Mouse (Mus musculus) lung, postnatal 0 days (tissue): ENCODE measurements around the gene Dab2ip. TPM values are rescaled to one million over a fixed set of nuclear protein-coding genes. Genes with fewer than 3 reads are reported as not detected.
A peak's percentile ranks its signal among the peaks of the same experiment; 100 is the strongest.

Source experiments
- ATAC-seq: fragments of 200-750 bp; cut with Nextera tagmentation; 2 replicates; pipeline ENCODE4 v1.8.0; 2017; ENCODE audit warnings: moderate library complexity
- DNase-seq: peaks from one replicate; pipeline ENCODE4 v3.0.0-alpha.2; 2016; ENCODE audit warnings: low spot score
- H3K27ac ChIP-seq: fragments of 300-500 bp; sonication (generic); 2 replicates; pipeline ENCODE4 v1.5.1; 2014; ENCODE audit warnings: antibody characterized with exemption, mild to moderate bottlenecking, low read length, mixed read lengths
- H3K27me3 ChIP-seq: fragments of 300-500 bp; sonication (generic); replicated peaks from 2 replicates; pipeline ENCODE4 v1.6.1; 2014; ENCODE audit warnings: low read length, mixed read lengths; ENCODE audit not compliant: insufficient read depth
- H3K36me3 ChIP-seq: fragments of 300-500 bp; sonication (generic); 2 replicates; pipeline ENCODE4 v1.6.1; 2014; ENCODE audit warnings: low read length, mixed read lengths; ENCODE audit not compliant: insufficient read depth
- H3K4me1 ChIP-seq: fragments of 300-500 bp; sonication (generic); 2 replicates; pipeline ENCODE4 v1.6.1; 2014; ENCODE audit warnings: antibody characterized with exemption, low read depth, low read length, mixed read lengths; ENCODE audit not compliant: insufficient read depth
- H3K4me2 ChIP-seq: fragments of 300-500 bp; sonication (generic); replicated peaks from 2 replicates; pipeline ENCODE4 v1.6.1; 2014; ENCODE audit warnings: low read depth, mild to moderate bottlenecking, low read length, moderate library complexity, mixed read lengths
- H3K4me3 ChIP-seq: fragments of 300-500 bp; sonication (generic); 2 replicates; pipeline ENCODE4 v1.5.1; 2014; ENCODE audit warnings: low read depth, low read length
- H3K9ac ChIP-seq: fragments of 300-500 bp; sonication (generic); replicated peaks from 2 replicates; pipeline ENCODE4 v1.6.1; 2014; ENCODE audit warnings: low read depth, mild to moderate bottlenecking
- H3K9me3 ChIP-seq: fragments of 300-500 bp; sonication (generic); 2 replicates; pipeline ENCODE4 v1.6.1; 2016; ENCODE audit warnings: low read length, mixed read lengths
- CTCF ChIP-seq: IDR thresholded peaks from 2 replicates; pipeline ENCODE4 v1.5.1; 2016; ENCODE audit warnings: antibody characterized with exemption, mild to moderate bottlenecking
- EP300 ChIP-seq: IDR thresholded peaks from 2 replicates; pipeline ENCODE4 v1.6.1; 2016; ENCODE audit warnings: antibody characterized with exemption, mild to moderate bottlenecking, control low read depth
- WGBS: fragments of 180-500 bp; shearing (Covaris S2); extraction: QIAGEN DNeasy Blood & Tissue Kit; methylation state at CpG from one replicate; pipeline ENCODE4 v1.1.7; 2014; 5-methylcytosine and 5-hydroxymethylcytosine counted together
- polyA plus RNA-seq: library from polyadenylated mRNA; unstranded; fragments of >200 nt; fragmentation: Nextera tagmentation; extraction: Ambion mirVana; gene quantifications from 2 replicates; pipeline ENCODE4 v1.2.1, GENCODE M21; 2015

Dab2ip gene
- polyA plus RNA-seq, 1 experiment from 2014 or later, result 75.8 TPM

DNA sequence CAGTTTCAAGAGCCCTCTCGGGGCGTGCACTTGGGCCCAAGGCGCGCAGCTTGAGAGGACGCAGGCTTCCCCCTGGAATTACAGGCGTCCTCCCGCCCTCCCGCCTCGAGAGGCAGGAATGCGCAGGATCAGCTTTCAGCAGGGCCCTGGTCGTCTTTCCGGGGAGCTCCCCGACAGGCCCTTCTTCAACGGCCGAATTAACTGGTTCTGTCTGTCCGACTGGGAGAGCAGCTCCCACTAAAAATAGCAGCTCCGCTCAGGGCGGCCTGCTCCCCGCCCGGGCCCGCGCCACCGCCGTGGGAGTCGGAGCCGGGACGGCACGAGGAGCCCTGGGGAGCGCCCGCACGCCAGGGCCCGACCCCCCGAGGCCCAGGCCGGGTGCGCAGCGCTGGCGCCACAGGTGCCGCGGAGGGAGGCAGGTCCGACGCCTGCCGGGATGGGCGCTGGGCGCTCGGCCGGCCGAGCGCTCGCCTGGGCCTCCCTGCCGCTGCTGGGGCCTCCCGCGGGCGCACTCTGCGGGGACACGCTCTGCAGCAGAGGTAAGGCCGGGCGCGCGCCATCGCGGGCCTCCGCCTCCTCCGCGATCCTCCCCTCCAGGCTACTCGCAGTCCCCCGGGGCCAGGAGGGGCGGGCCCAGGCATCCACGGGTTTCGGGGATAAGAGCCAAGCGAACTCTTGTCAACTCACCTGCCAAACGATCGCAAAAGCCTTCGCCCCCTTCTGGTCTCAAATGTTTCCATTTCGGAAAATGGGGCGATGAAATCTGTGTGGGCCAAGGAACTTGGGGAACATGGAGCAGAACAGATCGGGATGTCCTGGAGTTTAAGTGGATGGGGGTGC lies 23.7 kb downstream of the Dab2ip start:
- WGBS, result 1% methylated on average over 57 of the region's 76 CpGs
- Histone ChIP-seq H3K9me3 (no peaks in the 10 kb centered on the region), H3K4me1 (peaks cover 1% of the 10 kb centered on the region; the same call in 1 of the 2 replicates), H3K27ac (peak overlapping the region; percentile 94), H3K9ac (peak overlapping the region; percentile 73), H3K36me3 (no peaks in the 10 kb centered on the region), H3K27me3 (no peaks in the 10 kb centered on the region; the same call in 1 of the 2 replicates), H3K4me3 (peak overlapping the region; percentile 50), H3K4me2 (peak overlapping the region; percentile 84)
- ATAC-seq (peak; percentile 78), DNase-seq (peak; percentile 89)
- peak; percentile 69 for TF ChIP-seq CTCF
- peak; percentile 41; the same call in 1 of the 2 replicates for TF ChIP-seq EP300

DNA sequence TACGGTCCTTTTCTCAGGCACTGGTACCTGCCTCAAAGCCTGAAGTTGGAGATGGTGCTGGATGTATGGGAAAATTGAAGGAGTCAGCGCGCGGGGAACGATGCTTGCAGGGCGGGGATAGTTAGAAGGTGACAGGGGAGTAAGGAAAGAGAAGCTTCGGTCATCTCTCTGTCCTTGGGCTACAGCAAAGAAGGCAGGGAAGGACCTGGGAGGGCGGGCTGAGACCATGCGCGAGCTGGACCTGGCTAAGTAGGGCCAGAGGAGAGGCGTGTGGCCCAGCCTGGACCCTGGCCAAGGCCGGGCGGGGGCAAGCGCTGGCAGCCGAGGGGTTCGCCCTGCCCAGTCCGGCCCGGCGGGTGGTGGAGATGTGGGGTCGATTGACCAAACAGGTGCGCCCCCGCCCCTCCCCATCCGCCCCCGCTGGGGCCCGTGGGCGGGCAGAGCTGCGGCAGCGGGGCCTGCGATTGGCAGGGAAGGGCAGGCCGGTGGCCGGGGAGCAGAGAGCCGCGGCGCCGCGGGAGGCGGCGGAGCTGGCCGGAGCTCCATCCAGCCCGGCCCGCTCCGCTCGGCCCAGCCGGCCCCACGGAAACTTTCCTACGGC lies 24.4 kb downstream of the Dab2ip start:
- Histone ChIP-seq H3K4me3 (peak overlapping the region; percentile 50), H3K36me3 (no peaks in the 10 kb centered on the region), H3K27me3 (no peaks in the 10 kb centered on the region; the same call in 1 of the 2 replicates), H3K9ac (peak overlapping the region; percentile 73), H3K9me3 (no peaks in the 10 kb centered on the region), H3K4me1 (peaks cover 4% of the 10 kb centered on the region; the same call in 1 of the 2 replicates), H3K4me2 (peak overlapping the region; percentile 84), H3K27ac (peak overlapping the region; percentile 94)
- ATAC-seq (peak; percentile 83), DNase-seq (peak; percentile 70)
- TF ChIP-seq EP300, result no peak
- TF ChIP-seq CTCF, result no peak
- under 1% methylated on average over 31 of the region's 46 CpGs for WGBS

- H3K27ac ChIP-seq, result peak overlapping the region; percentile 94
- TF ChIP-seq CTCF, result no peak
- TF ChIP-seq EP300, result no peak
- ATAC-seq (peak; percentile 29), DNase-seq (peak; percentile 79)
- peaks cover 4% of the 10 kb centered on the region; the same call in 1 of the 2 replicates for H3K4me1 ChIP-seq
- 44% methylated on average over 5 of the region's 5 CpGs for WGBS
- no peaks in the 10 kb centered on the region for H3K36me3 ChIP-seq
- H3K4me2 ChIP-seq, result peak overlapping the region; percentile 84
- no peaks in the 10 kb centered on the region; the same call in 1 of the 2 replicates for H3K27me3 ChIP-seq
- H3K9ac ChIP-seq, result no peak overlapping the region
- H3K4me3 ChIP-seq, result peak overlapping the region; percentile 50; the same call in 1 of the 2 replicates
- H3K9me3 ChIP-seq, result no peaks in the 10 kb centered on the region
These were observed 25.3 kb downstream of the Dab2ip start for GRCm38 (mm10) chr2:35583406-35583805.

- WGBS, result 75% methylated on average over 3 of the region's 3 CpGs
- peaks cover 4% of the 10 kb centered on the region; the same call in 1 of the 2 replicates for H3K4me1 ChIP-seq
- H3K4me3 ChIP-seq, result no peak overlapping the region; the same call in 1 of the 2 replicates
- no peaks in the 10 kb centered on the region for H3K9me3 ChIP-seq
- H3K9ac ChIP-seq, result no peak overlapping the region
- no peak for TF ChIP-seq CTCF
- TF ChIP-seq EP300, result no peak
- H3K36me3 ChIP-seq, result no peaks in the 10 kb centered on the region
- H3K27ac ChIP-seq, result peak overlapping the region; percentile 55
- no peak for ATAC-seq
- DNase-seq, result no peak
- peak overlapping the region; percentile 84 for H3K4me2 ChIP-seq
- H3K27me3 ChIP-seq, result no peaks in the 10 kb centered on the region
These were observed 25.9 kb downstream of the Dab2ip start for GRCm38 (mm10) chr2:35584011-35584410.

GRCm38 (mm10) chr2:35588368-35588767 lies 30.3 kb downstream of the Dab2ip start:
- H3K9ac ChIP-seq, result no peak overlapping the region
- ATAC-seq (peak; percentile 44), DNase-seq (peak; percentile 48)
- peak overlapping the region; percentile 44 for H3K27ac ChIP-seq
- TF ChIP-seq EP300, result peak; percentile 71; the same call in 1 of the 2 replicates
- TF ChIP-seq CTCF, result no peak
- H3K36me3 ChIP-seq, result no peaks in the 10 kb centered on the region
- WGBS, result 29% methylated on average over 9 of the region's 9 CpGs
- 0 out of 2 replicates have a peak overlapping the region, but pooled peaks have one; percentile 17 for H3K4me2 ChIP-seq
- no peak overlapping the region for H3K4me3 ChIP-seq
- no peaks in the 10 kb centered on the region for H3K9me3 ChIP-seq
- no peaks in the 10 kb centered on the region for H3K27me3 ChIP-seq
- H3K4me1 ChIP-seq, result peaks cover 25% of the 10 kb centered on the region; the same call in 1 of the 2 replicates

DNA sequence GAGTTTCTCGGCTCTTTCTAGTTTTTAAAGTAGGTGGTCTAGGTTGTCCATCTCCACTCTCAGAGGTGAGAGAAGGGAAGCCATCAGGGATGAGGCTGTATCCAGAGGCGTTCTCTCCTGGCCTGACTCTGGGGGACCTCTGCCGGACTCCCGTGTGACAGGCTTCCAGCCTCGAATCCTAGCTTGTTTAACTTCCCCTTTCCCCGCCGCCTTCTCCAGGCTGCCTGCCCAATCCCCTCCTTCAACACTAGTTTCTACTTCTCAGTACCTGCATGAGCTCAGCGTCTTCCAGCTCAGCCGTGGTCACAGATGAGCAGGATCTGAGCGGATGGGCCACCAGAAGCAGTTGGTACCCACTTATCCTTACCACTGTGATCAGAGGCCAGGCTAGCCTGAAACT lies 31.3 kb downstream of the Dab2ip start:
- peak; percentile 44 for DNase-seq
- TF ChIP-seq EP300 (no peak), CTCF (no peak)
- Histone ChIP-seq H3K4me3 (no peak overlapping the region), H3K9ac (no peak overlapping the region), H3K27me3 (no peaks in the 10 kb centered on the region), H3K36me3 (no peaks in the 10 kb centered on the region), H3K4me2 (no peak overlapping the region), H3K4me1 (peaks cover 29% of the 10 kb centered on the region; the same call in 1 of the 2 replicates), H3K27ac (peak overlapping the region; percentile 68), H3K9me3 (no peaks in the 10 kb centered on the region)
- no peak for ATAC-seq
- WGBS, result 54% methylated on average over 10 of the region's 10 CpGs
